Mouse (Mus musculus) hindbrain, embryonic 14.5 days (tissue): ENCODE data around the gene Btnl10. TPM values are rescaled to one million over a fixed set of nuclear protein-coding genes. Genes with fewer than 3 reads are reported as not detected.
"Not testable (repeated sequence)": the region's sequence is repeated elsewhere in the genome, so short reads cannot be mapped to it uniquely, and the experiment has no call there.

Experiments used
- ATAC-seq: fragments of 200-750 bp; cut with Nextera tagmentation; 2 replicates; pipeline ENCODE4 v1.8.0; 2017; ENCODE audit warnings: moderate number of reproducible peaks, mild to moderate bottlenecking, moderate TSS enrichment, moderate library complexity; ENCODE audit not compliant: low FRiP score
- DNase-seq: peaks from one replicate; pipeline ENCODE4 v3.0.0-alpha.2; 2015; ENCODE audit warnings: low spot score
- H3K27ac ChIP-seq: fragments of 300-500 bp; sonication (generic); 2 replicates; pipeline ENCODE4 v1.5.1; 2014; ENCODE audit warnings: mild to moderate bottlenecking, moderate library complexity
- H3K27me3 ChIP-seq: fragments of 300-500 bp; sonication (generic); 2 replicates; pipeline ENCODE4 v1.6.1; 2014; ENCODE audit warnings: mild to moderate bottlenecking, low read length, mixed read lengths; ENCODE audit not compliant: control insufficient read depth, insufficient read depth
- H3K36me3 ChIP-seq: fragments of 300-500 bp; sonication (generic); replicated peaks from 2 replicates; pipeline ENCODE4 v1.6.1; 2014; ENCODE audit not compliant: control insufficient read depth, insufficient read depth
- H3K4me1 ChIP-seq: fragments of 300-500 bp; sonication (generic); replicated peaks from 2 replicates; pipeline ENCODE4 v1.6.1; 2014; ENCODE audit warnings: antibody characterized with exemption, low read length, mixed read lengths; ENCODE audit not compliant: control insufficient read depth, insufficient read depth
- H3K4me2 ChIP-seq: fragments of 300-500 bp; sonication (generic); replicated peaks from 2 replicates; pipeline ENCODE4 v1.6.1; 2014; ENCODE audit warnings: mild to moderate bottlenecking, moderate library complexity
- H3K4me3 ChIP-seq: fragments of 300-500 bp; sonication (generic); replicated peaks from 2 replicates; pipeline ENCODE4 v1.5.1; 2014; ENCODE audit warnings: mild to moderate bottlenecking, low read length
- H3K9ac ChIP-seq: fragments of 300-500 bp; sonication (generic); 2 replicates; pipeline ENCODE4 v1.6.1; 2014
- H3K9me3 ChIP-seq: fragments of 300-500 bp; sonication (generic); 2 replicates; pipeline ENCODE4 v1.6.1; 2016; ENCODE audit warnings: low read length; ENCODE audit not compliant: control insufficient read depth
- WGBS: fragments of 180-500 bp; shearing (Covaris S2); extraction: QIAGEN DNeasy Blood & Tissue Kit; methylation state at CpG from one replicate; pipeline ENCODE4 v1.1.7; 2014; 5-methylcytosine and 5-hydroxymethylcytosine counted together
- polyA plus RNA-seq: library from polyadenylated mRNA; unstranded; fragments of >200 nt; fragmentation: Nextera tagmentation; extraction: Ambion mirVana; gene quantifications from 2 replicates; pipeline ENCODE4 v1.2.1, GENCODE M21; 2014

The Btnl10 gene
- polyA plus RNA-seq, 1 experiment from 2014 or later: not detected

DNA sequence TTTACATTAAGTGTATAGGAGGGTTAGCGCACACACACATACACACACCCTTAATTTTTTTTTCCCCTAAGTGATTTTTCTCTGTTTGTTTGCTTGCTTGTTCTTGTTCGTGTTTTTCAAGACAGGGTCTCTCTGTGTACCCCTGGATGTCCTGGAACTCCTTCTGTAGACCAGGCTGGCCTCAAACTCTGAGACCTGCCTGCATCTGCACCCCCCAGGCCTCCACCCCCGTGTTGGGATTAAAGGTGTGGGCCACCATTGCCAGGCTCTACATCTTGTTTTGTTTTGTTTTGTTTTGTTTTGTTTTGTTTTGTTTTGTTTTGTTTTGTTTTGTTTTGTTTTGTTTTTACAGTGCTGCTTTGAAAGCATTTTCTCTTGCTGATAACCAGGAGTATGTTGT, 29.6 kb downstream of the Btnl10 start:
- Histone ChIP-seq H3K9me3 (no peaks in the 10 kb centered on the region), H3K4me2 (peak overlapping the region; percentile 82), H3K9ac (peak overlapping the region; percentile 95), H3K4me3 (peak overlapping the region; percentile 47), H3K4me1 (peaks cover 23% of the 10 kb centered on the region), H3K27ac (peak overlapping the region; percentile 100), H3K27me3 (no peaks in the 10 kb centered on the region), H3K36me3 (no peaks in the 10 kb centered on the region)
- no peak for DNase-seq
- ATAC-seq: no peak
- 80% methylated on average over 3 of the region's 3 CpGs for WGBS

GRCm38 (mm10) chr11:58947798-58948528, 30.3 kb downstream of the Btnl10 start:
- DNase-seq: peak; percentile 75
- 8% methylated on average over 23 of the region's 23 CpGs for WGBS
- Histone ChIP-seq H3K9me3 (no peaks in the 10 kb centered on the region), H3K4me1 (peaks cover 27% of the 10 kb centered on the region), H3K36me3 (no peaks in the 10 kb centered on the region), H3K9ac (peak overlapping the region; percentile 95), H3K4me3 (peak overlapping the region; percentile 47), H3K27me3 (no peaks in the 10 kb centered on the region), H3K27ac (peak overlapping the region; percentile 100), H3K4me2 (peak overlapping the region; percentile 82)
- ATAC-seq: peak; percentile 71

DNA sequence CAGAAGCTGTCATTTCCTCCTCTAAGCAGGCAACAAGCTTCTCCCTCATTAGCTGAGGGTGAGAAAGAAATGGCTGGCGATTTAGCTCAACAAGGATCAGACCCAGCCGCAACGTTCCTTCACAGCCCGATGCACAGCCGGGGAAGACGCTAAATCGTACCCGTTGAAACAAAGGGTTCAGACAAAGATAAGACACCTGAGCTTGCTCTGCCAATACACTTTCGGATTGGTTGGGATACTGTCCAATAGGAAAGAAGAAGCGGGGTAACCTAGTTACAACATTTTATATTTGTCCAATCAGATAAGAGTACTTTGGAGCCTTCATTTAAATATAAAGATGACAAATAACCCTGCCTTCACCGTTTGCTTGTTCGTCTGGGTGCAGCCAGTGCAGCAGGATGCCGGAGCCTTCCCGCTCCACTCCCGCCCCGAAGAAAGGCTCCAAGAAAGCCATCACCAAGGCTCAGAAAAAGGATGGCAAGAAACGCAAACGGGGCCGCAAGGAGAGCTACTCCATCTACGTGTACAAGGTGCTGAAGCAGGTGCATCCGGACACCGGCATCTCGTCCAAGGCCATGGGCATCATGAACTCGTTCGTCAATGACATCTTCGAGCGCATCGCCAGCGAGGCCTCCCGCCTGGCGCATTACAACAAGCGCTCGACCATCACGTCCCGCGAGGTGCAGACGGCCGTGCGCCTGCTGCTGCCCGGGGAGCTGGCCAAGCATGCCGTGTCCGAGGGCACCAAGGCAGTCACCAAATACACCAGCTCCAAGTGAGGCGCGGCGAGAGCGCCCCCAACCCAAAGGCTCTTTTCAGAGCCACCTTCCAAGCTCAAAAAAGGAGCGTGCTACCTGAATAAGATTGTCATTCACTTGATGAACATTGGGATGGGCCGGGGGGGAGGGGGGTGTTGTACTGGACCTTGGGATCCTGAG, 31.1 kb downstream of the Btnl10 start, which contains the start of gene Hist3h2ba:
Gene Hist3h2ba, plus strand, starts transcription at position 379 of the 938 bp plus-strand sequence.
- under 1% methylated on average over 48 of the region's 48 CpGs for WGBS
- H3K4me1 ChIP-seq: peaks cover 29% of the 10 kb centered on the region

DNA sequence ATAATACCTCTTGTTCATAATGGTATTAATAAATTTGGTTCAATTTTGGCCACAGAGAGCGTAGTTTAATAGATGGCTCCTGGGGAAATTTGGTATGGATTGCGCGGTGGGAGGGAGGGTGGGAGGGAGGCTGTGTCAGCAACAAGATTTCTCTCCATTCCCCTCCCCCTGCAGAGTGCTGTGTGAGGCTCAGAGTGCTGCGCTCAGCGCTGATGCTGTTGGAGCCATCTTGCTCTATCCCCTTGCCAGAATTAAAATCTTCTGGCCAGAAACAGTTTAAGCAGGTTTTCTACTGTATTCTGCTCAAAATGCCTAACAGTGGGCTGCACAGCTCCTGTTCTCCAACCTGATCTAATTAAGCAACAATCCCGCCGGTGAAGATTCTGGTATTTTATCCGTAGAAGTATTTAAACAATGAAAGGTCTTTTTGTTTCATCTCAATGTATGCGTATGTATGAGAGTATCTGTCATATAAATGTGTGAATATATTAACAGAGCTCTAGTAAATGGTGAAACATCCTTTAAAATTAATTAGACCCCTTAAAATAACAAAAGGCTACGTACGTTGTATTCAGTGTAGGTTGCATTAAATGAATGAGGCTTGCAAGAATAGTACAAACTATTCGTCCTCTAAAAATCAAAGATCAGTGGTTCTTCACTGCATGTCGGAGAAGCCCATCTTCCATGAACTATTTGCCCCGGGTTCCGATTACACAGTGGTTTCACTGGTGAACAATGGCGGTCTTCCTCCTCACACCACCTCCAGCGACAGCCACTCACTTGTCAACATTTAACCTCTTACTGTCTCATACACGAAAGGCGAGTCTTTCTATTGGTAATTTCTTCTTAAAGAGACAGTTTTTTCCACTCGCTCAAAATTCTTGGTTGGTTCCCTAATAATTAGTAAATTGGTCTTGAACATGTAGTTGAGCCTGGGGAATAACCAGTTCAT, 32.0 kb downstream of the Btnl10 start:
- ATAC-seq: peak; percentile 49
- Histone ChIP-seq H3K27ac (peak overlapping the region; percentile 100), H3K27me3 (no peaks in the 10 kb centered on the region), H3K4me3 (peak overlapping the region; percentile 47), H3K4me1 (peaks cover 29% of the 10 kb centered on the region), H3K9me3 (no peaks in the 10 kb centered on the region), H3K4me2 (peak overlapping the region; percentile 82), H3K9ac (peak overlapping the region; percentile 95), H3K36me3 (no peaks in the 10 kb centered on the region)
- 2% methylated on average over 20 of the region's 20 CpGs for WGBS
- DNase-seq: peak; percentile 79

More for the DNA sequence above, 31.1 kb downstream of the Btnl10 start, which contains the start of gene Hist3h2ba:
- Histone ChIP-seq H3K36me3 (no peaks in the 10 kb centered on the region), H3K9me3 (no peaks in the 10 kb centered on the region), H3K4me2 (peak within 1 kb of the TSS; percentile 82), H3K4me3 (peak within 1 kb of the TSS; percentile 47), H3K9ac (peak within 1 kb of the TSS; percentile 95), H3K27me3 (no peaks in the 10 kb centered on the region), H3K27ac (peak within 1 kb of the TSS; percentile 100)
- DNase-seq (peak; percentile 93), ATAC-seq (peak; percentile 93)

DNA sequence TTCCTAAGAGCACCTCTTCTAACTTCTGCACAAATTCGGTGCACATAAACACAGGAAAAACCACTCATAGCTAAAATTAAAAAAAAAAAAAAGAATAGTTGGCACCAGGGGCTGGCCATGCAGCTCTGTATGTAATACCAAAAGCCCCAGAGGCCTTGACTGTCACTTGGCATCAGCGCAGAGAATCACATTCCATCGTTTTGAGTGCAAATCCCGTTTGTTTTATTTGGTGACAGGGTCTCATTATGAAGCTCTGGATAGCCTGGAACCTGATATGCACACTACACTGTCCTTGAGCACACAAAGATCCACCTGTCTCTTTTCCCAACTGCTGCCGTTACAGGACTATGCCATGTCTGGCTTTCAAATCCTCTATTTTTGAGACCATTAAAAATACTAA, 33.5 kb downstream of the Btnl10 start:
- DNase-seq: no peak
- Histone ChIP-seq H3K4me3 (peak overlapping the region; percentile 47; the same call in 1 of the 2 replicates), H3K9me3 (no peaks in the 10 kb centered on the region), H3K27me3 (no peaks in the 10 kb centered on the region), H3K9ac (peak overlapping the region; percentile 95), H3K36me3 (no peaks in the 10 kb centered on the region), H3K27ac (peak overlapping the region; percentile 100), H3K4me1 (peaks cover 32% of the 10 kb centered on the region), H3K4me2 (peak overlapping the region; percentile 82)
- no peak for ATAC-seq
- WGBS: 47% methylated on average over 5 of the region's 5 CpGs

GRCm38 (mm10) chr11:58953351-58954169, 35.9 kb downstream of the Btnl10 start:
- peak; percentile 21 for ATAC-seq

GRCm38 (mm10) chr11:58954170-58954419, 36.4 kb downstream of the Btnl10 start:
- Histone ChIP-seq H3K9ac (peak overlapping the region; percentile 97), H3K4me3 (peak overlapping the region; percentile 77), H3K4me2 (peak overlapping the region; percentile 95), H3K27ac (peak overlapping the region; percentile 100), H3K4me1 (peaks cover 53% of the 10 kb centered on the region)
- WGBS: under 1% methylated on average over 17 of the region's 17 CpGs
- DNase-seq, H3K36me3 ChIP-seq, ATAC-seq, H3K27me3 ChIP-seq, H3K9me3 ChIP-seq: not testable (repeated sequence)

More at GRCm38 (mm10) chr11:58953351-58954169, 35.9 kb downstream of the Btnl10 start:
- under 1% methylated on average over 33 of the region's 33 CpGs for WGBS
- Histone ChIP-seq H3K4me2 (peak overlapping the region; percentile 95), H3K9ac (peak overlapping the region; percentile 97), H3K4me1 (peaks cover 48% of the 10 kb centered on the region), H3K9me3 (no peaks in the 10 kb centered on the region), H3K4me3 (peak overlapping the region; percentile 77), H3K27me3 (no peaks in the 10 kb centered on the region), H3K27ac (peak overlapping the region; percentile 100), H3K36me3 (peaks cover 2% of the 10 kb centered on the region; the same call in 1 of the 2 replicates)
- DNase-seq: peak; percentile 68
